Mouse (Mus musculus) urinary bladder, postnatal 4 days (tissue): ENCODE results near the gene Pbx2.
A peak's percentile ranks its signal among the peaks of the same experiment; 100 is the strongest.
"Not testable (repeated sequence)": the region's sequence is repeated elsewhere in the genome, so short reads cannot be mapped to it uniquely, and the experiment has no call there.

Experiments used
- DNase-seq, 2 experiments: peaks; one replicate each; pipeline ENCODE4 v3.0.0; 2021 to 2022; ENCODE audit warnings: low spot score in 2 of 2

Gene Pbx2

DNA sequence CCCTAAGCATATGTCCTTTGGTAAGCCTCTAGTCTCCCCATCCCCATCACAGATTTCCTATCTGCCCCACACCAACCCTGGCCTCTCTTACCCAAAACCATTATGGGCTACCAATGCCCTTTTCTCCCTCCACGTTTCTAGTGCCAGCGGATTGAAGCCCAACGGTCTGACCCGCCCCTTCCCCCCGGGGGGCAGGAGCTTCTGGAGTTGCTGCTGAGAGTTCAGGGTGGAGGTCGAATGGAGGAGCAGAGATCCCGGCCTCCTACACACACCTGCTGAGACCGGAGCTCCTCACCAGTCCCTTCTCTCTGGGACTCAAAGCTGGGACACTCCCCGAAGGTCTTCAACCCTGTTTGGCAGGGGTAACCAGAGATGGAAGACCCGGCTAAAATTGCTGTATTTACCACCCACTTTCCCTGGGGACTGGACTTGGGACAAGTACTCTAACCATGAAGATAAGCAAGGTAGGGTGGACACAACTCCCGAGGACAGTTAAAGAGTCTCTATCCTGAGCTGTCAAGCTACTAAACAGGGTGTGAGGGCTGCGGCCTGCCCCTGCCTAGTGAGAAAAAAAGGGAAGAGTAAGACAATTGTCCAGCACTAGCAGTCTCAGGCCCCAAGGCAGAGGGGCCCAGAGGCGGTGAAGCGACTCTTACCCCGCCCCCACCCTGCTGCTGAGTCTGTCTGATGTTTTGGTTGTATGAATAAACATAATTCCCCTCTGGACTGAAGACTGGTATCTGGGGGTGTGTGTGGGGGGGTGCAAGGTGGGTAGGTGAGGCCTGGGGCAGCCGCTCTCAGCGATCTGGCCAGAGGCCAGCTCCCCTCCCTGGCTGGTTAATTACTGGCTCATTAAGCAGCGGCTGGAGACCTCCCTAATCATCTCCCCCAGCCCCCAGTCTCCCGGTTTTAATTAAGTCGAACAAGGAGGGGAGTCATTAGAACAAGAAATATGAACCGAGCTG, at the start of gene Pbx2:
TSS of gene Pbx2 (plus strand) at position 238 of the 965 bp plus-strand sequence.
- no peak for DNase-seq

DNA sequence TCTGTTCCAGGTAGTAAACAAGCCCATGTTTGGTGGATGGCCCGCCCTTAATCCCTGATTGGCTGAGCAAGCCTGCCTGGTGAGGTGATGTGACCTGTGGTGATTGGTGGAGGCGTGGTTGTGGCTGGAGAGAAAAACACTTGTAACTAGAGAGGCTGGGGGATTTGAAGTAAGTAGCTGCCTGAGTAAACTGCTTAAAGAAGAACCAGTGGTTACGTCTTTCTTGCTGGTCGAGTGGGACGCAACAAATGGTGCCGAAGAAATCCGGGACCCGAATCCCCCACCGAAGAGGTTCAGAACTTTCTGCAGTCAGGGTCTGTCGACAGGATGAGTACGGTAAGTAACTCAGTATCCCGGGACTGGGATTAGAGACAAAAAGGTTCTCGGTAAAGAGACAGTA, 47.5 kb upstream of the Pbx2 start:
- DNase-seq, result not testable (repeated sequence)

DNA sequence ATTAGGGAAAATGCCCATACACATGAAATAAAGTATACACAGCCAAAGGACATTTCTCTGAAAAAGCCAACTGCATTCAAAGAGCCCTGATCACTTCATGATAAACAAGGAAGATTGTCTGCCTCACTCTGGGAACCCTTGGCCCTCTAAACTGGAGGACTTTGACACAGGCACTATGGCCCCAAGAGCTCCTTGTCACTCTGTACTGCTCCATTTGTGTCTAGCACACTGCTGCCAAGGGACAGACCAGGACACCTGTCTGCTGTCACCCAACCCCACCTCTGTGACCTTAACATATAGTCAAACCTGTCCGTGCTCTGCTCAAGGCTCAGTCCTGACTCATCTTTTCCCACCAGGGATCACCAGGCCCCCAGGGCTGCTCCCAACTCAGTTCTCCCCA, 44.3 kb upstream of the Pbx2 start:
- no peak for DNase-seq

DNA sequence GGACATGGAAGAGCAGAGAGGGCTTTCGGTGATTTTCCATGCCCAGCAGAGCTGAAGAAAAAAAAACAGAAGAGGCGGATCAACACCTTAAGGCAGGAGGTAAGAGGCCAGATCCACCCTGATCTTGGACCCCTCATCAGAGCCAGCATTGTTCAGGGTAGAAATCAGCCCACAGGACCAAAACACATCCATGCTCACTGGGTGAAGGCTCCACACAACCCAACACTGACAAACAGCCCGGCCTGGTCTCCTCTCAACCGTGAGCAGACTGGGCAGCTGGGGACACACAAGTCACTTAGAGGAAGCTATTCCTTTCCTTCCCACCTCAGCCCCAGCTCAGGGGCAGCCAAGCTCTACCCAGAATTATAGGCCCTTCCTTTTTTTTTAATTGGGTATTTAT, 43.5 kb upstream of the Pbx2 start:
- no peak for DNase-seq

DNA sequence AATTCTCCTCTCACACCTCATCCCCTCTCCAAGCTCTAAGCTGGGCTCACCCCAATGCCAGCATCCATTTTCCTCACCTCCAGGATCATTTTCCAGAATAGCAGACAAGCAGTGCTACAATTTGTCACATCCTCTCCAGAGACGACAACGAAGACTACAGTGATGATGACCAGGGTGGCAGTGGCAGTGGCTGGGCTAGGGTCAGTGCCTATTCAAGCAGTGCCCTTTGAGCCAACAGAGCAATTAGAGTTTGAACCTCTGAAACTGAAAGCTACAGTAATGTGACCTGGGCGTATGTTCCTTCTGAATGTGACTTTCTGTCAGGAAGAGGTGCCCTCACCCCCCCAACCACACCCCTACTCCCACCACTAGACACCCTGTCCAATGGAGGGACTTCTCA, 41.9 kb upstream of the Pbx2 start:
- DNase-seq, result peak in 1 of 2 experiments; percentile 45

DNA sequence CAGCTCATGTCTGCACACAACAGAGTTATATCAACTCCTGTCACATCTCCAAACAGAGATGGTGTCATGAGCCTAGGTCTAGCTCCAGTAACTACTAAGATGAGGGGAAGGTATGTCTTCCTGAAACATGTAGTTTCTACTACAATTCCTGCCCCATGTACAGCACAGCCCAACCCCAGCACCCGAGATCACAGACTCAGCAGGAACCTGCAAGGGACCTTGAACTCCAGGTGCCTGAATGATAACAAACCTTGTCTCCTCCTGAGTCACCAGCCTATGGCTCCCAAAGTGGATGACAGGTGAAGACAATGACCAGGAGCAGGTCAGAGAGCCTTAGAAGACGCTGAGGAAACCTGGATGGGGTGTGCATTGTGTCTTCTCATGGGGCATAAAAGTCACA, 41.2 kb upstream of the Pbx2 start:
- DNase-seq, result peak in 1 of 2 experiments; percentile 34

DNA sequence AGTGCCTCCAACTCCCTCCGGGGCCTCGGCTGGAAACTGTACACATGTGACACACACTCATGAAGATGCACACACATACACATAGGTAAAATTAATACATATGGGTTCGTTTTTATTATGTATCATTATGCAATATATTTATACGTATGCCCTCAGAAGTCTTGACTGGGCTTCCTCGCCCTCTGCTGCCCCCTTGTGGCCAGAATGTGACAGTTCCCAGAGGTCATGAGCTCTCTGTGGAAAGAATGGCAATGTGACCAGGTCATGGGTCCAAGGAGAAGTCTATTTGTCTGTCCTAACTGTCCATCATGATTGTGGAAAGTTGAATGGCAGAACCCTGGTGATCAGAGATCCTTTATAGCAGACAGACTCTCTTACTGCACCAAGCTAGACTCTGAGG, 35.6 kb upstream of the Pbx2 start:
- DNase-seq, result peak; percentile 61 to 85

DNA sequence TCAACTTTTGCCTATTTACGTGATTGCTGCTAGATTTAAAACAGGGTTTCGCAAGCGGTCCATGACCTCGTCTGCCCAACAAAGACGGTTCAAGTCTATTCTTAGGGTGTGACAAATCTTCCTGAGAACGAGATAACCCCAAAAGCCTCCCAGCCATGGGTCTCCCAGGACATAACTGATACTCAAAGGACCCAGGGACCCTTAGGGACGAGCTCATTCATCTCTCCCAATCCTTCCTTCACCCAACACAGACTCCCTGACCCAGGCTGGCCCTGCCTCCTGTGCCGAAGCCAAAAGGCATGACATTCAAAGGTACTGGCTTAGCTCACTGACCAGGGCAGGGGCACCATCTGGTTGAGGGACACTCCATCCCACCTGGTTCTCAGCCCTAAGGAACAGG, 34.7 kb upstream of the Pbx2 start:
- no peak for DNase-seq

DNA sequence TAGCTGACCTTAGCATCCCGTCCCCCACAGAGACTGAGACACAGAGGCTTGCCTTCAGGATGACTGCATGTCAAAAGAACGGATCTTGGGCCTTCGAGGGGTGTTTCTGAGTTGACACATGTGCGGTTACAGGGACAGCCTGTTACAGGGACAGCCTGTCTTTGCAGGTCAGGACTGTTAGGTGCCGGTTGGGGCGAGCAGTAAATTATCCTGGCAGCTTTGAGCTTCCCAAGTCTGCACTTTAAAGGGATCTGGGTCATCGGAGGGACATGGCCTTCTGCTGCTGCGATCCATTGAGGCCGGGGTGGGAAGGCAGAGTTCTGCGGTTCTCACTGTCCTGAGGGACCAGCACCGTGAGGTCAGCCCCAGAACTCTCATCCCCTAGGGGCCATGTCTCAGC, 33.7 kb upstream of the Pbx2 start:
- no peak for DNase-seq

DNA sequence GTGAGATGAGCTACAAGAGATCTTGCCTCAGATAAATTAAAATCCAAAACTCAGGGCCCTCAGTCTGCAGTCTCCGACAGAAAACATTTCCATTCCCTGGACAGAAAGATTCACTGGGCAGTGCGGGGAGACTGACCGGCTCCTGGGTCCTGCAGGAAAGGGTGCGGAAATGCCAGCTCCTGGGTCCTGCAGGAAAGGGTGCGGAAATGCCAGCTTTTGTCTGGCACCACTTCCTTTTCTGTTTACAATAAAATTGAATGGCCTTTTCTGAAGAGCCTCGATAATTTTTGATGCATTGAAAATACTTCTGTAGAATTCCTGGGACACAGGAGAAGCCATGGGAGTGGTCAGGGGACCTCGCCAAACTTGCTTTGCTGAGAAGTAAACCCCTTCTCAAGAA, 31.9 kb upstream of the Pbx2 start:
- DNase-seq, result no peak

DNA sequence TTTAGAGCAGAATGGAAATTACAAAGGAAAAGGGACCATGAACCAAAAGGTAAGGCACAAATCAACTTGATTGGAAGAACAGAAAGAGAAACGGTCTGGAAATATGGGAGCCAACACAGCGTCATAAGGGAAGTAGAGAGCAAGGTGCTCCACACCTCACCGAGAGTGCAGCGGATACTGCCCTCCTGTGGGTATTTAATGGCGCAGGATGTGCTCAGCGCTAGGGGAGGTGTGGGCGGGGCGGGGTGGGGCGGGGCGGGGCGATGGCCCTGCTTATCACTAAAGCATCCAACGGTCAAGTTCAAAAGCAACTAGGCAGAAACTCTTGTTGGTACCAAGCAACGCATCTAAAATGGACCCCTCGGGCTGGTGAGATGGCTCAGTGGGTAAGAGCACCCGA, 31.2 kb upstream of the Pbx2 start:
- no peak for DNase-seq

DNA sequence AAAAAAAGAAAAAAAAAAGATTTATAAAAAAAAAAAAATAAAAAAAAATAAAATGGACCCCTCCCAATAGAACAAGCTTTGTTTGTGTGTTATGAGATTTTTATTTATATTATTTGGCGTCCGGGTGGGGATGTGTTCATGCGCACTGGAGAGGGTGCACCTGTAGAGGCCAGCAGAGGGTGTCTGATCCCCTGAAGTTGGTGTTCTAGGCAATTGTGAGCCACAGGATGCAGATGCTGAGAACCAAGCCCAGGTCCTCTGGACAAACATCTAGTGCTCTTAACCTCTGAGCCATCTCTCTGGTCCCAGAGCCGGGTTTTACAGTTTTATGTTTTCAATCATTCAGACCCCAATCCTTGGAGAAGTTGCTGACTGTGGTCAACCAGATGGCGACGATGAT, 30.6 kb upstream of the Pbx2 start:
- DNase-seq, result no peak

DNA sequence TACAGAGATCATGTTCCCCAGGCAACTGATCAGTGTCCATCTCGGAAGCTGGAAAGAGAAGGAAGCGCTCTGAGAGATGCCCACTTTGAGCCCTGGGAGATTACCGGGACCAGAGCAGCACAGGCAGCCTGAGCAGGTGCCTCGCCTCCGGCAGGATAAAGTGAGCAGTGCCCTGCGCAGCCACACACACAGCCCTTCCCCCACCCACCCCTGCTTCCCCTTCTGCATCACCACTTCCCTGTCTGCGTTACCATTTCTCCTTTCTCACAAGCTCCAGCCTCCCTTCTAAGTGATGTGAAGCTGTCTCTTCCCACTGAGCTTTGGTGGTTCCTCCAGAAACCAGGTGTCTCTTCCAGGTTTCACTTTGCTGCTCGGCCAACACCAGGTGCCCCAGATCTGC, 29.9 kb upstream of the Pbx2 start:
- no peak for DNase-seq

DNA sequence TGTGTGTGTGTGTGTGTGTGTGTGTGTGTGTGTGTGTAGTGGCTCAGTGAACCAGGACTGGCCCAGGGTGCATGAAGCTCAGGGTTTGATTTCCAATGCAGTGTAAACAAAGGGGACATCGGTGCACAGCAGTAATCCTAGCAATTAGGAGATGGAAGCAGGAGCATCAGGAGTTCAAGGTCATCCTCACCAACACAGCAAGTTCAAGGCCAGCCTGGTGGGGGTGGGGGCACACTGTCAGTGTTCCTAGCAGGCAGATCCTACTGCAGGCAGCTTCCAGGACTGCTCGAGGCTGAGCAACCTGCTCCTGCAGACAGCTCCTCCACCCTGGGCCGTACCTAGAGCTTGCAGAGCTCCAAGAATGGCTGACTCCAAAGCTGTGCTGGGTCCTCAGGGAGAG, 28.5 kb upstream of the Pbx2 start:
- DNase-seq, result no peak

DNA sequence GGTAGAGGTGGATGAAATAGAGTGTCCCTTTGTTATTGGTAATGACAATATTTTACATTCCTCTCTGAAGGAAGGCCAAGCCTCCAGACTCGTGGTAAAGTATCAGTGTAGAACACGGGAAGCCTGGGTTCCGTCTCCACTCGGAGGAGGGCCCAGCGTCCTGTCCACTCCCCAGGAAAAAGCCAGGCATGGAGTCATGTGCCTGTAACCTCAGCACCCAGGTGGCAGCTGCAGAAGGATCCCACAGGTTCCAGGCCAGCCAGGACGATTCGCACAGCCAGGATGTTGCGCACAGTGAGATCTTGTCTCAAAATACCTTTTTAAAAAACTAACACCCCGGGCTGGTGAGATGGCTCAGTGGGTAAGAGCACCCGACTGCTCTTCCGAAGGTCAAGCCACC, 27.7 kb upstream of the Pbx2 start:
- no peak for DNase-seq

DNA sequence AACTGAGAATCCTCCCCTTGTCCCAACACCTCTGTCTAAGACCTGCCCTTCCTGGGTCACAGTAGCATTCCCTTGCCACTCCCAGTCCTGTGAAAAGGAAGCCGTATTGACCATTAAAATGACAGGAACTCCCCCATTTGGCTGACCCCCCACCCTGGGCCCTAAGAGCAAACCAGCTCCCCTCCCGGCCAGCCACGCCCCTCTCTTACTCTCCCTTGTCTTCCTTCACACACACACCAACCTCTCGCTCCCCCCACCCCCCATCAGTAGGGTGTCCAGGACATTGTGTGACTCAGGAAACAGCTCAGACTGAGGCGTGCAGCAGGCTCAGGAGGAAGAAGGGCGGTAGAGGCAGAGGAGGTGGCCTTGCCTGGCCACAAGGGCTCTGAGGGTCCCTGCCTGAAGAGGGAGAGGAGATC, 27.1 kb upstream of the Pbx2 start, which contains the start of gene Notch4:
TSS of gene Notch4 (plus strand) at position 266 of the 419 bp plus-strand sequence.
- no peak for DNase-seq

DNA sequence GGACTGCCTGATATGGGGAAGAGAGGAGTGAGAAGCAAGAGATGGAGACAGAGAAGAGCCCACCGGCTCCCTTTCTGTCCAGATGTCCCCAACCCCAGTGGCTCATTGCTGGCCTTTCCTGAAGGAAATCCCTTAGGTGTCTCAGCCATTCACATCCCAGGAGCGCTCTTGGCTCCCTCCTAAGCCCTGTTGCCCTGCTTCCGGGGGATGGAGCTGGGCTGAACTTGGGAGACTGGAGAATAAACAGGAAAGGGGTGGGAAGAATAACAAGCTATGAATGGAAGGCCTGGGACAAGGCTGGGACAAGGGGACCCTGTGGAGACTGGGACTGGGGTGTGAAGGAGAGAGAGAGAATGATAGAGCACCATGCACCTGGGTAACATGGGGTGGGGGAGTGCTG, 26.3 kb upstream of the Pbx2 start:
- DNase-seq, result no peak

DNA sequence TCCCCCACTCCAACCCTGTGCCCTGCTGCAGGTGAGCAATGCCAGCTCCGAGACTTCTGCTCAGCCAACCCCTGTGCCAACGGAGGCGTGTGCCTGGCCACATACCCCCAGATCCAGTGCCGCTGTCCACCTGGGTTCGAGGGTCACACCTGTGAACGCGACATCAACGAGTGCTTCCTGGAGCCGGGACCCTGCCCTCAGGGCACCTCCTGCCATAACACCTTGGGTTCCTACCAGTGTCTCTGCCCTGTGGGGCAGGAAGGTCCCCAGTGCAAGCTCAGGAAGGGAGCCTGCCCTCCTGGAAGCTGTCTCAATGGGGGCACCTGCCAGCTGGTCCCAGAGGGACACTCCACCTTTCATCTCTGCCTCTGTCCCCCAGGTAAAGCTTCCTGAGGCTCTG, 23.8 kb upstream of the Pbx2 start:
- DNase-seq, result no peak

DNA sequence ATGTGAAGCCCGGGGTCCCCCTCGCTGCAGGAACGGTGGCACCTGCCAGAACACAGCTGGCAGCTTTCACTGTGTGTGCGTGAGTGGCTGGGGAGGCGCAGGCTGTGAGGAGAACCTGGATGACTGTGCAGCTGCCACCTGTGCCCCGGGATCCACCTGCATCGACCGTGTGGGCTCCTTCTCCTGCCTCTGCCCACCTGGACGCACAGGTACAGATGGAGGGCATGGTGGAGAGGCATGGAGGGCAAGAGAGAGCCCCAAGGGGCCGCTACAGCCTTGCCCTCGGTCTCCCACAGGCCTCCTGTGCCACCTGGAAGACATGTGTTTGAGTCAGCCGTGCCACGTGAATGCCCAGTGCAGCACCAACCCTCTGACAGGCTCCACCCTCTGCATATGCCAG, 22.6 kb upstream of the Pbx2 start:
- DNase-seq, result no peak

DNA sequence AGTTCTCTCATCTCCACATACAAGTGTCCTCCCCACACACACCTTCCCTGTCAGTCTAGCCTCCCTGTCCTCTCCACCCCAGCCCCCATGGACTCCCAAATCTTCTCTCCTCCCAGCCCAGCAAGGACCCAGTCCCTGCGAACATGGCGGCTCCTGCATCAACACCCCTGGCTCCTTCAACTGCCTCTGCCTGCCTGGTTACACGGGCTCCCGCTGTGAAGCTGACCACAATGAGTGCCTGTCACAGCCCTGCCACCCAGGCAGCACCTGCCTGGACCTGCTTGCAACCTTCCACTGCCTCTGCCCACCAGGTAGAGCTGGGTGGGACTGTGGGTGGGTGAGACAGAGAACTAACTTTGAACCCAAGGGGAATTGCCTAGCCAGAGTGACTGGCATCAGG, 21.1 kb upstream of the Pbx2 start:
- no peak for DNase-seq

DNA sequence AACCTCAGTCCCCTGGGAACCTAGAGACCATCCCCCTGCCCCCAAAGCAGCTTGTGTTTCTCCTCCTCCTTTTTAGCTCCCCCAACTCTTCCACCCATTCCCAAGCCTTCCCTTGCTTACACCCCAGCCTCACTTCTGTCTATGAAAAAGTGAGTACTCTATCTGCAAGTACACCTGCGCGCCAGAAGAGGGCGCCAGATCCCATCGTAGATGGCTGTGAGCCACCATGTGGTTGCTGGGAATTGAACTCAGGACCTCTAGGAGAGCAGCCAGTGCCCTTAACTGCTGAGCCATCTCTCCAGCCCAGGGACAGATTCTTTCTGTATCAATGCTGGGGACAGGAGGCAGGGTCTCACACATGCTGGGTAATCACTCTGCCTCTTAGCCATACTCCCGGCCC, 19.2 kb upstream of the Pbx2 start:
- DNase-seq, result no peak

DNA sequence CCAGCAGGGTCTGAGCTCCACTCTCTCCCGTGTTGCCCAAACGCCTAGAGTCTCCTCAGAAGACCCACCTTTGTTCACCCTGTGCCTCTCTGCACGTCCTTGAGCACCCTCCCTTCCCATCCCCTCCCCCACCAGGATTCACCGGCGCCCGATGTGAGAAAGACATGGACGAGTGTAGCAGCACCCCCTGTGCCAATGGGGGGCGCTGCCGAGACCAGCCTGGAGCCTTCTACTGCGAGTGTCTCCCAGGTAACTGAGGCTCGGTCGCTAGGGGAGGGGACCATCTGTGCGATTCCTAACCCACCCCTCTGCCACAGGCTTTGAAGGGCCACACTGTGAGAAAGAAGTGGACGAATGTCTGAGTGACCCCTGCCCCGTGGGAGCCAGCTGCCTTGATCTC, 18.7 kb upstream of the Pbx2 start:
- no peak for DNase-seq

DNA sequence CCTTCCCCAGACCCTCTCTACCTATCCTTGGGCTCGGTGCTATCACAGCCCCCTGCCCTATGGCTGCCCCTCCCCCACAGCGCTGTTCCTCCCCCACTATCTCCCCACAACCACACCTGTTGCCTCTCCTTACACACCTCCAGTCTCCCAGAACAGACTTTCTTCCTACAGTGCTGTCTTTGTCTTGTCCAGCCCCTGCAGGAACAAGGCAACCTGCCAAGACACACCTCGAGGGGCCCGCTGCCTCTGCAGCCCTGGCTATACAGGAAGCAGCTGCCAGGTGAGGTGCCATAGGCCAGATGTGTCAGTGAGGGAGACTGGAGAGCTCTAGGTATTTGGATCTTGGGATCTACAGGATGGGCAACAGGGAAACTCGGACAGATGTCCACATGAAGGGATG, 14.5 kb upstream of the Pbx2 start:
- DNase-seq, result no peak

DNA sequence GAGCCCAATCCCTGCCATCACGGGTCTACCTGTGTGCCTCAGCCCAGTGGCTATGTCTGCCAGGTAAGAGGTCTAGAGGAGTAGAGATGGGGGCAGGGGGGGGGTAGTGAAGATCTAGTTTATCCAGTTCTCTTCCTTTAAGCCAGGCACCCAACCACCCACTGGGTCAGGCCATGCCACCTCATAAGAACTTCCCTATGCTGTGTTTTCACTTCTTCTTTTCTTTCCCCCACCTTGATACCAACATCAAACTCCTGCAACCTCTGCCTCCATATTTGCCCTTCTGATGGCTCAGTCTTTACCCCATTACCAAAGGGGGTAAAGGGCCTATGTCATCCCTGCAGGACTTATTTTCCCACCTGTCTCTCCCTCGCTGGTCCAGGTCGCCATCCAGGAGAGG, 13.0 kb upstream of the Pbx2 start:
- DNase-seq, result no peak
